Mouse (Mus musculus): ENCODE measurements around the gene Spata46. TPM values are rescaled to one million over a fixed set of nuclear protein-coding genes. Genes with fewer than 3 reads are reported as not detected.

Gene Spata46
- total RNA-seq (2012; rRNA removed), result not detected in 2 replicates
- polyA plus RNA-seq (2012; ENCODE audit: insufficient read depth in 1 of 2, insufficient read length in 2 of 2, low read depth in 1 of 2, low replicate concordance in 2 of 2, missing spikeins in 1 of 2), result under 1 TPM in 1 of 2 experiments, not detected in 1; 0.13 TPM

GRCm38 (mm10) chr1:170308503-170308902 is at the start of gene Spata46:
Spata46 (plus strand) TSS chr1:170308803.
- DNase-seq (ENCODE audit: low read depth, low spot score), result no peak
- no peaks in the 10 kb centered on the region for H3K79me2 ChIP-seq (ENCODE audit: control insufficient read depth, insufficient read depth, low read length, poor library complexity)
- no peaks in the 10 kb centered on the region for H3K27me3 ChIP-seq (ENCODE audit: control insufficient read depth in 1 of 2, insufficient read depth in 2 of 2, low read length in 2 of 2)
- H3K9ac ChIP-seq (ENCODE audit: control insufficient read depth, low read depth, low read length, poor library complexity, severe bottlenecking), result no peak within 1 kb of the TSS
- no peak for TF ChIP-seq KAT2A (conservative IDR thresholded peaks at IDR 0.05; ENCODE audit: low read depth, low read length)
- no peak for TF ChIP-seq ZMIZ1 (IDR thresholded peaks at IDR 0.05; ENCODE audit: low read depth, low read length)
- no peak for TF ChIP-seq POLR2AphosphoS2 (IDR thresholded peaks at IDR 0.05; ENCODE audit: low read length)
- no peak for TF ChIP-seq SMC3 (IDR thresholded peaks at IDR 0.05; ENCODE audit: low read depth, low read length)
- TF ChIP-seq MAFK (IDR thresholded peaks at IDR 0.05; ENCODE audit: borderline replicate concordance, low read depth, low read length), result no peak
- H3K4me1 ChIP-seq (ENCODE audit: control insufficient read depth in 1 of 2, insufficient read depth in 2 of 2, low read length in 2 of 2), result no peaks in the 10 kb centered on the region
- H3K9me3 ChIP-seq (replicated peaks; ENCODE audit: insufficient read depth, low read length), result no peaks in the 10 kb centered on the region
- H3K4me3 ChIP-seq (ENCODE audit: control insufficient read depth in 1 of 2, insufficient read depth in 1 of 2, low read depth in 2 of 2, low read length in 2 of 2), result no peak within 1 kb of the TSS
- no peaks in the 10 kb centered on the region for H3K36me3 ChIP-seq (ENCODE audit: control insufficient read depth in 1 of 2, insufficient read depth in 2 of 2, low read length in 2 of 2)
- no peak within 1 kb of the TSS for H3K27ac ChIP-seq (ENCODE audit: control insufficient read depth, low read depth, low read length)

GRCm38 (mm10) chr1:170270281-170270680 is 38.3 kb upstream of the Spata46 start:
- H3K27me3 ChIP-seq (ENCODE audit: control insufficient read depth in 1 of 2, insufficient read depth in 2 of 2, low read length in 2 of 2), result no peaks in the 10 kb centered on the region
- no peak for TF ChIP-seq ZC3H11A (IDR thresholded peaks at IDR 0.05; ENCODE audit: low read depth, low read length)
- no peak for TF ChIP-seq GATA1 (IDR thresholded peaks at IDR 0.05; ENCODE audit: low read depth, low read length)
- no peak for TF ChIP-seq CTCF (IDR thresholded peaks at IDR 0.05 in 2 of 3, conservative IDR thresholded peaks at IDR 0.05 in 1 of 3; ENCODE audit: control insufficient read depth in 1 of 3, insufficient read depth in 1 of 3, low read depth in 2 of 3, low read length in 3 of 3, poor library complexity in 1 of 3, severe bottlenecking in 1 of 3)
- TF ChIP-seq MAZ (IDR thresholded peaks at IDR 0.05; ENCODE audit: low read depth, low read length), result no peak
- TF ChIP-seq SIN3A (IDR thresholded peaks at IDR 0.05; ENCODE audit: low read length), result no peak
- TF ChIP-seq CHD1 (IDR thresholded peaks at IDR 0.05; ENCODE audit: low read depth, low read length), result no peak
- TF ChIP-seq UBTF (IDR thresholded peaks at IDR 0.05; ENCODE audit: borderline replicate concordance, insufficient read depth, low read depth, low read length), result no peak
- no peak for TF ChIP-seq HCFC1 (IDR thresholded peaks at IDR 0.05; ENCODE audit: low read depth, low read length)
- no peak for TF ChIP-seq USF2 (IDR thresholded peaks at IDR 0.05; ENCODE audit: borderline replicate concordance in 1 of 2, insufficient read depth in 1 of 2, low read depth in 1 of 2, low read length in 2 of 2)
- no peak overlapping the region for H3K9ac ChIP-seq (ENCODE audit: control insufficient read depth, low read depth, low read length, poor library complexity, severe bottlenecking)
- H3K4me1 ChIP-seq (ENCODE audit: control insufficient read depth in 1 of 2, insufficient read depth in 2 of 2, low read length in 2 of 2), result no peaks in the 10 kb centered on the region
- no peak for DNase-seq (ENCODE audit: low read depth, low spot score)
- H3K9me3 ChIP-seq (replicated peaks; ENCODE audit: insufficient read depth, low read length), result no peaks in the 10 kb centered on the region
- no peaks in the 10 kb centered on the region for H3K79me2 ChIP-seq (ENCODE audit: control insufficient read depth, insufficient read depth, low read length, poor library complexity)
- H3K27ac ChIP-seq (ENCODE audit: control insufficient read depth, low read depth, low read length), result no peak overlapping the region
- H3K36me3 ChIP-seq (ENCODE audit: control insufficient read depth in 1 of 2, insufficient read depth in 2 of 2, low read length in 2 of 2), result no peaks in the 10 kb centered on the region
- H3K4me3 ChIP-seq (ENCODE audit: control insufficient read depth in 1 of 2, insufficient read depth in 1 of 2, low read depth in 2 of 2, low read length in 2 of 2), result no peak overlapping the region

GRCm38 (mm10) chr1:170270696-170271095 is 37.9 kb upstream of the Spata46 start:
- TF ChIP-seq POLR2A (IDR thresholded peaks at IDR 0.05; ENCODE audit: control insufficient read depth in 1 of 2, insufficient read depth in 1 of 2, low read depth in 1 of 2, low read length in 2 of 2, poor library complexity in 1 of 2), result no peak
- TF ChIP-seq BHLHE40 (IDR thresholded peaks at IDR 0.05; ENCODE audit: borderline replicate concordance, low read depth, low read length), result no peak
- TF ChIP-seq ZKSCAN1 (IDR thresholded peaks at IDR 0.05; ENCODE audit: low read depth, low read length), result no peak
- no peak for TF ChIP-seq MYB (IDR thresholded peaks at IDR 0.05; ENCODE audit: low read depth, low read length)
- TF ChIP-seq ZMIZ1 (IDR thresholded peaks at IDR 0.05; ENCODE audit: low read depth, low read length), result no peak
- no peak for TF ChIP-seq EP300 (IDR thresholded peaks at IDR 0.05; ENCODE audit: low read depth in 1 of 2, low read length in 2 of 2)
- TF ChIP-seq TAL1 (IDR thresholded peaks at IDR 0.05; ENCODE audit: low read length), result no peak
- no peak for TF ChIP-seq SIN3A (IDR thresholded peaks at IDR 0.05; ENCODE audit: low read length)
- no peaks in the 10 kb centered on the region for H3K79me2 ChIP-seq (ENCODE audit: control insufficient read depth, insufficient read depth, low read length, poor library complexity)
- DNase-seq (ENCODE audit: low read depth, low spot score), result no peak
- no peaks in the 10 kb centered on the region for H3K4me1 ChIP-seq (ENCODE audit: control insufficient read depth in 1 of 2, insufficient read depth in 2 of 2, low read length in 2 of 2)
- no peaks in the 10 kb centered on the region for H3K9me3 ChIP-seq (replicated peaks; ENCODE audit: insufficient read depth, low read length)
- no peak overlapping the region for H3K4me3 ChIP-seq (ENCODE audit: control insufficient read depth in 1 of 2, insufficient read depth in 1 of 2, low read depth in 2 of 2, low read length in 2 of 2)
- H3K27me3 ChIP-seq (ENCODE audit: control insufficient read depth in 1 of 2, insufficient read depth in 2 of 2, low read length in 2 of 2), result no peaks in the 10 kb centered on the region
- no peak overlapping the region for H3K9ac ChIP-seq (ENCODE audit: control insufficient read depth, low read depth, low read length, poor library complexity, severe bottlenecking)
- no peak overlapping the region for H3K27ac ChIP-seq (ENCODE audit: control insufficient read depth, low read depth, low read length)
- no peaks in the 10 kb centered on the region for H3K36me3 ChIP-seq (ENCODE audit: control insufficient read depth in 1 of 2, insufficient read depth in 2 of 2, low read length in 2 of 2)

Measured in MEL (cell line).